Mouse (Mus musculus): ENCODE data around the gene Gm20843. TPM values are rescaled to one million over a fixed set of nuclear protein-coding genes. Genes with fewer than 3 reads are reported as not detected.
"Not testable (repeated sequence)": the region's sequence is repeated elsewhere in the genome, so short reads cannot be mapped to it uniquely, and the experiment has no call there.

The Gm20843 gene
- not detected for total RNA-seq (2021)

DNA sequence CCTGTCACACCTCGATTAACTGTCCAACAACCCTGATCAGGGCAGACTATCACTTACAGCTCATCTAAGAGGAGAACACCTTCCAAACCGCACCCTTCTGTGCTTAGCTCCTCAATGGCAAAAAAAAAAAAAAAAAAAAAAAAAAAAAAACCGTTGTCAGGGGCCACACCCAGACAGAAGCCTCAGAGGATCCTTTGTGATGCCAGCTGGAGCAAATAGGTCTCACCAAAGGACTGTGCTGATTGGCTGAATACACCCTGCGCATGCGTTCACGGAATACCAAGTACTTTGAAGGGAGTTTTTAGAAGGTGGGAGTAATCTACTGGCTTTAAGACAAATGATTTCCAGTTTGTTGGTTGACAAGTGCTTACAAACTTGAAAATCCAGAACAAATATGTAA, at the start of gene Gm20843:
Gene Gm20843 (minus strand): TSS at position 101 of the 400 bp plus-strand sequence.
- DNase-seq; intact Hi-C loops (cut with DNase I): not testable (repeated sequence)
